Mouse (Mus musculus) MN1 (cell line): ENCODE measurements at regions not wholly inside any gene's neighbourhood (a gene's known extent, or its start where the extent isn't known, plus 50 kb on each side); places are given as distances from the start of the nearest gene placed in this dataset.
A peak's percentile ranks its signal among the peaks of the same experiment; 100 is the strongest.

Experiments used
- DNase-seq: peaks from one replicate; pipeline ENCODE4 v3.0.0-alpha.2; 2016; ENCODE audit warnings: low spot score

DNA sequence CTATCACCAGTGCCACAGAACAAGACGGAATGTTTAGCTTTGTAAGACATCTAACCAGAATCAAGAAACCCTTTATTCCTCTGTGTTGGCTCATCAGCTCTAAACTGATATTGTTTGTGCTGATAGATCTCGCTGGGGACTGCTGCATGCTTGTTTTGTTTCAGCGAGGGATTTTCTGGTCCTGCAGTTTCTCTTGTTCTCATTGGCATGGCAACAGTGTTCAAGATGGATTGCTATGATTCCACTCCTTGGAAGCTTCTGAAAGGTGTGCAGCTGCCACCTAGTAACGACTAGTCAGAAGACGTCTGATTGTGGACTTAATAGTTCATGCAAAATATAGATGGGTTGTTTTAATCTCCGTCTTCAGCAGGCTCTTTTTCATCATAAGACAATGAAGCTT lies 591.2 kb downstream of the Sorcs1 start:
- DNase-seq, result no peak

DNA sequence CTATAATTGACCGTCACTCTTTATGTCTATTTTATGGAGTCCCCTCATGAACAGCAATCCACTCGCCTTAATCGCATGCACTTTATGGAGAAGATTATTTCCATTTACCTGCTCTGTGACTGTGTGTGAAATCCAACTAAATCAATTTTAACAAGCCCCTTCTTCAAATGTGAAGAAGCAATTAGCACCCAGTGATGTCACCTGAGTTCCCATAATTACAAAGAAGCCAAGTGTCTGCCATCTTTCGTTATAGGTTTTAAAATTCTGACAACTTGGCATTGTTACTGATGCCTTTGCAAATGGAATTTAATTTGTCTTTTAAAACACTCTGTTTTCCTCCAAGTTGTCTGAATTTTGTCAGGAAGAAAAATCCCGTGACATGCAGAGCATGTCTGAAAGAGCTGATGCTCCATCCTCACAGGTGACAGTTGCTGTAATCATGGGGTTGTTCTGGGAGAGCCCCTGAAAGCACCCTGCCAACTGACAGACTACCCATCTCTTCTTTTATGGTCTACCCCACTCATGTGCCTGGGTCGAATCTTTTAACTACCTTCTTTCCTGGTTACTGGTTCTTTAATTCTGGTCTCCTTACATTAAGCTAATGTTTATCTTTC lies 600.9 kb downstream of the Sorcs1 start:
- DNase-seq, result no peak

DNA sequence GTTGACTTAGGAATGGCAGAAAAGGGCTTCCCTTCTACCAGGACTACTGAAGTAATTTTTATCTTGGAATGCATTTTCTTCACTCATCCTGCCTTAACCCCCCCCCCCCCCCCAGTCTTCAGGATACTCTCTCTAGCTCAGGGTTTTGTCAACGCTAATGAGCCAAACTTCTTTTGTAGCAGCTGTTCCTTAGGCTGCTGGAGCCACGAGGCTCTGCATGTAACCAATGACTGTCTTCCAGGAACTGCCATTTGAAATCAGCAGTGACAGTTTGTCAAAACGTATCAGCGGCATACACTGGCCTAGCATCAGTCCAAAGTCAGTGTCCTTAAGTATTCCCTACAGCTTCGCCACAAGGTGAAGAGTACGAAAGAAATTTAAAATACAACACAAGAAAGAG lies 618.0 kb downstream of the Sorcs1 start:
- no peak for DNase-seq

DNA sequence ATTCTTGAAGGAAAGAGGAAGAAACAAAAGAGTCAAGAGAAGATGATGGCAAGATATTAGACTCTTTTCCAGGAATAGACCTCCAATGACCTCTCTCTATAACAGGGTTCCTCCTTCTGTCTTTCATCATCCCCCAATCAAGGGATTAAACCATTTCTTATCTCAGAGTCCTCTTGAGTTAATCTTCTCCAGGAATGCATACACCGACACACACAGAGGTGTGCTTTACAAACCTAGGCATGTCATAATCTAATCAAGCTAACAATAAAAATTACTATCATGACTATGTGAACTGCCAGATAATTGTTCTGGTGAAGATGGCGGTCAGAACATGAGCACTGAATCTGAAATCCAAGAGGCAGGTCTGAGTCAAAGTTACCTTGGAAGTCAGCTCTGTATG lies 625.5 kb downstream of the Sorcs1 start:
- DNase-seq, result no peak

DNA sequence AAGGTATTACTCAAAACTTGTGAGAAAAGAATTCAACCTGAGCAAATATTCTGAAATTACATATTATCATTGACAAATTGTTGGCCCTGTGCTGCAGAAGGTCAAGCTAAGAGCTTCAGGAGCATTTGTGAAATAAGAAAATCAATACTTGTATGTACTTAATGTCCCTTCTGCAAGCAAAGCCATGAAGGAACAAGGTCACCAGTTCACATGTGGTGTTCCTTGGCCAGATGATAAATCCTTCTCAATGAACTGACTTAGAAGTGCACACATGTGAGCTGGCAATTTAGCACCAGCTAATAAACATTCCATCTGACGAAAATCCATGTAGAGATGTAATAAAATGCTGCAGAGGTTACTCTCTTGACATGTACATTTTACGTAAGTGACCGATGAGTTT lies 632.7 kb downstream of the Sorcs1 start:
- no peak for DNase-seq

DNA sequence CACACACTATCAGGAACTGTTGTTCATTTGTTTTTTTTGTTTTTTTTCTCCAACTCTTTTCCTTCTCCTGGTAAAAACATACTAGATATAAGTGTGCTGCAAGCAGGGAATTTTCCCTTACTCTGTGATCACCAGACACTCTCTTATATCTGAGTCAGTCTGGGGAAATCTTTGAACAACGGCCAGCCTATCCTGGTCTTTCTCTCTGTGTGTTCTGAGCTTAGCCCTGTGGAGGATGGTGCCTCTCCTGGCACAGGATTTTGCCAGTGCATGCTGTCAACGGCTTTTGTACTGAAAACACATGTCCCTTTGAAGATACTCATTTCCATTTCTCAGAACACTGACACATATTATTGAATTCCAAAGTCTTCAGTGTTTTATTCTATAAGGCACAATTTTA lies 664.8 kb downstream of the Sorcs1 start:
- DNase-seq, result peak; percentile 28

DNA sequence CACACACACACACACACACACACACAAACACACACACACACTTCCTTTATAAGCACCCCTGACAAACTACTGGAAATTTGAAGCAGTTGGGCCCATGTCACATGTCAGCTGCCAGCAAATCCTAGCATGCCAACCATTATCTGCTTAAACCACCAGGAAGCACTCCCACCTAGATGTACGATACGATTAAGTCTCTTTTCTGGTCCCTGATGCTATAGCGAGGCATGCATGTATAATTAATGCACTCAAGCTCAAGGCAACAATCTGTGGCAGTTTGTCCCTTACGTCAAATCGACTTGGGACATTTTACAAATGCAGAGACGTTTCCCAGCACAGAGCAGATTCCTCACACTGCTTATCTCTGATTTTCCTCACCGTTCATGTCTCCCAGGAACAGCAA lies 673.2 kb downstream of the Sorcs1 start:
- DNase-seq, result no peak

DNA sequence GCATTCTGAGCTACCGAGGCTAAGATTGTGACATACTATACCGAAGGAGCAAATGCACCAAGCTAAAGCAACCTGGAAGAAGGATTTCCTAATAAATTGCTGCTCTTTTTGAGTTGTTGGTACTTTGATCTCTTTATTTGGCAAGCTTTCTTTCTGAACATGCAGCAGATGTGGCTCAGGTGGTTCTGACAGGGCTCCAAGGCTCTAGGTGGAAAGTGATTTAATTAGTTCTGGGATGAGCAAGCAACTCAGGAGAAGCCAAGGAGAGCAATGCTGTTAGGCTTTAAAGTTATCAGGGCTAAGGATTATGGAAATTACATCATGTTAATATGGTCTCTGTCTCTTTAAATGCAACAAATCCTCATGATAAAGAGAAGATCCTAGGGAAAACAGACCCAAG lies 692.6 kb downstream of the Sorcs1 start:
- DNase-seq, result no peak

DNA sequence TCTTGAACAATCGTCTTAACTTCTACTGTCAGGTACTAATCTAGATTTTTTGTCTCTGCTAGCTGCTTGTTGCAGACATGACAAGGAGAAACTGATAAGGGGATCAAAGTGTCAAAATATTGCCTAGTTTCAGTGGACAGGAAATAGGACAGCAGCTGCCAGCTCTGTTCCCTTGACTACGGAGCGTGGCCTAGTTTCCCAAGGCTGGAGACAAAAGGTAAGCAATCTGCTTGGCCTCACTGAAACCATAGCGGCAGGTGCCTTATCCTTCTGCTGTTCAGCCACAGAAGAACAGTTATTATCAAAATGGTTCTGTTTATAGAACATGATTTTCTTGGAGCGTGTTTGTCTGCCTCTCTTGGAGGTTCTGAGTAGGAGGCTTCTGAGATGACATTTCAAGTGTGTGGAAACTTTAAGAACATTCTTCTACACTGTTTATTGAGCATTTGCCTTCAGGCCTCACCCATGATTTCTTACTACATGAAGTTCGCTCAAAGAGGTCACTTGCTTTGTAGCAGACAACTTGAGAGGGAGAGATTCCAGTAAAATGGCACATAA lies 712.1 kb downstream of the Sorcs1 start:
- DNase-seq, result no peak

DNA sequence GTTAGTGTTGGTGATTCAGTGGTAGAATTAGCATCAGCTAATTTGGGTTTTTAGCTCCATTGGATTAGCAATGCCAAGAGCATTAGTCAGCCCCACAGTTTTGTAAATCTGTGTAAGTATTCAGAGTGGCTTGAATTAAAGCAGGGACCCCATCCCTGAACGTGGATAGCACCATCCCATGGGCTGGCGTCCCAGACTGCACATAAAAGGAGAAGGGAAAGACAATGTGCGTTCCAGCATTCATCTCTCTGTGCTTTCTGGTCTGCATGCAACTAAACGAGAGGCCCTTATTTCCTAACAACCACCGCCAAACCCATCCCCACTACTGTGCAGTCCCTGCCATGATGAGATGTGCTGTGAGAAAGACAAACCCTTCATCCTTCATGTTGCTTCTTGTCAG lies 713.8 kb downstream of the Sorcs1 start:
- no peak for DNase-seq

DNA sequence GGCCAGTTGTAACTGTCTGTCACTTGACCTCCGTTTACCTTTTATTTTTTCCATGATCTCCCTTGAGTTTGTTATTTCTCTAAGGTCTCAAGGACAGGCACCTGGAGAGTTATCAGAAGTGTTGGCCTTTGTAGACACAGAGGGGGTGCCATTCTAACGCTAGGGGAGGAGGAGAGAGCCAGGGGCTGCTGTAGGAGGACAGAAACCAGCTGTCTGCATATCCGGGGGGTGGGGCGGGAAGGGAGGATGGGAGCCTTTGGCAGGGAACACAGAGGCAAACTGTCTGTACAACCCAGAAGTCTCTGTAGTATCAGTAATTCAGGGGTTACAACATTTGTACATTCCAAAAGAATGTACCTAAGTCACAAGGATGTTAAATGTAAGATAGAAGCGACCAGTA lies 719.9 kb downstream of the Sorcs1 start:
- DNase-seq, result no peak

DNA sequence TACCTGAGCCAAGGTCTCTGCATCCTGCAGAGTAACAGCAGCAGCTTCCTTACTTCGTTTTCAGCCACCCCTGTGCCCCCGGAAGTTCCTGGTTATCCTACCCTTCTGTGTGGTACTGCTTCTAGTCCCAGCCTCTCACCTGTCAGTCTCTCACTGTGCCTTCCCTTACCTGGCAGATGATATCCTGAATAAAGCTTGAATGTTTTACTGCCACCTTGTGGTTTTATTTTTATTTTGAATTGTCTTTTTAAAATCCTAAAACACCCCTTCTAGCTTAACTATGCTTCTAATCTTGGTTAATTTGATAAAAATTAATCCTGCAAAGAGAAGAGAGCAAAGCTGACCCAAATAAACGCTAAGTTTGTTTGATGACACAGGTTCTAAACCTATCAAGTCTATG lies 747.2 kb downstream of the Sorcs1 start:
- DNase-seq, result no peak

DNA sequence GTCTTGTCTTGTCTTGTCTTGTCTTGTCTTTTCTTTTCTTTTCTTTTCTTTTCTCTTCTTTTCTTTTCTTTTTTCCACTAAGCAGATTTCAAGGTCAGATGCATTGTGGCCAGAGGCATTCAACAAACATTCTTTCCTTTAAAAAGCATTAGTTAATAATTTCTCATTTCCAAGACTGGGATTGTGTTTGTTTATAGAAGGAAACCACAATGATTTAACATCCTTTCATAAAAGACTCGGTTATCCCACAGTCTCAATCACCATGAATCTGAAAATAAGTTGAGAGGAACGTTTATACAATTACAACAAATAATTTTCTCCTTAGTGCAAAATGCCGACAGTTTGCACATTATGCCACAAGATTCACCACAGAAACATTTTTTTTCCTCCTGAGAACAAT lies 766.7 kb downstream of the Sorcs1 start:
- DNase-seq, result no peak

DNA sequence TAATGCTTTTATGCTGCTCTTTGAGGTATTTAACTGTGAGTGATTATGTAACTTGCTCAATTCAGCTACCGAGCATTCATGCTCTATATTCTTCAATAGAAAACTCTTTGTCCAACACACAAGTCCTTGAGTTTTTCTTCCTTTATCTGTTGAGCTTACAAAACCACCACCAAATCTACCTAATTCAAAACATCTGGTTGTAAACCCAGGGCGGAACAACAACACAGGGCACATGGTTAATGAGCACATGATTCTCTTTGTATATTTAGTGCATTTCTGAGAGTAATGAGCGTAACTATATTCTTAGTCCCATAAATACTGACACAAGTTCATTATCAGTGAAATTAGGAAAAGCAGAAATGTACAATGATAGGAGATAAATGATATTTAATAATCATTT lies 798.2 kb downstream of the Sorcs1 start:
- DNase-seq, result no peak

DNA sequence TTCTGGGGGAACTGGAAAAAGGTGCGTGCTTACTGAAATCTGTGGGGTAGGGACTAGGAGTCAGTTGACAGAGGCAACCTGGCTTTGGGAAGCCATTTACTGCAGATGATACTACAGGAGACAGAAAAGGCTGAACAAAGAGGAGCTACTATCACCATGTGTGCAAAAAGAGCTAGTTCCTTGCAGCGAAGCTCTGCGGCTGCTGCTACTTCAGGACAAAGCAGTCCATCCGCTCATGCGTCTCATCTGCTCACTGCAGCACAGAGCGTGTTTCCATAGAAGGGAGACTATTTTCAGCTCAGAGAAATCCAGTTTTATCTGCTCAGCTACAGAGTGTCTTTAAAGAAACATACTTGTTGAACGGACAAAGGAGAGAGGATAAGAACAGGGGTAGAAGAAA lies 817.7 kb downstream of the Sorcs1 start:
- DNase-seq, result no peak

DNA sequence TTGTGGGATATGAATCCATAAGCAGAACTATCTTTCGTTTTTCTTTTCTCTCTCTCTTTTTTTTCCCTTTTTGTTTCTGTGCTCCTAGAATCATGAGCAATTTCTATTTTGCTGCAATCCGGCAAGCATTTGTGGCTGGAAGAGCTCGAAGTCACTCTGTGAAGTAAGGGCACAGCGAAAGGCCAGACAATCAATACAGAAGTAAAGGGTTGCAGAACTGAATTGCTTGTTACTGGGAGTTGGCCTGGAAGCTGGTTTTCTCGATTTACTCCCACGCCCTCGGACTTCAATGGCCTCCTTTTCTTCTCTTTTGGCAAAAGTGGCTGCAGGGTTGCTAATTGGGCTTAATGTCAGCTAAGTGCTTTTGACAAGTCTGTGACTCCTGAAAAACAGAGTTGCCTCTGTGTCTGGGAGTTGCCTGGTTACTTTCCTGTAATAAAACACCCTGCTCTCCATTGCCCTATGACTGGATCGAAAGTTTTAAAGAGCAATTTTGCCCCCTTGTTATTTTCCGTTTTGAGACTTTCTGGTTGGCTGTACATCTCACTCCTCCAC lies 822.9 kb downstream of the Sorcs1 start:
- peak; percentile 36 for DNase-seq

DNA sequence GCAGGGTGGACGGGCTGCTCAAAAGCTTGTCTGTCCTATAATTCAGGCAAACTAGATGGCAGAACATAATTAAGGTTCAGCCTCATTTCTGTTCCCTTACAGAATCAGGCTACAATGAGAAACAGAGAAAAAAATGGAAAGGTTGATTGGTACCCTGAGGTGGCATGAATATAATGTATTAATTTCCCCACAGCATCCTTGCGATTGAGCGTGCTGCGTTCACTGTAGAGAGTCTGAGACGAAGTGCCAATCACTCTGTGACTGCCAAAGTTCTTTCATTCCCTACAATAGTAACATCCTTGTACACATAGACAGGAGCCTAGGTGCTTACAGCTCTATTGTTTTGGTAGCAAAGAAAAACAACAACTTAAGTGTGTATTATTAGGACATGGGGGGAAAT lies 836.5 kb downstream of the Sorcs1 start:
- DNase-seq, result no peak

DNA sequence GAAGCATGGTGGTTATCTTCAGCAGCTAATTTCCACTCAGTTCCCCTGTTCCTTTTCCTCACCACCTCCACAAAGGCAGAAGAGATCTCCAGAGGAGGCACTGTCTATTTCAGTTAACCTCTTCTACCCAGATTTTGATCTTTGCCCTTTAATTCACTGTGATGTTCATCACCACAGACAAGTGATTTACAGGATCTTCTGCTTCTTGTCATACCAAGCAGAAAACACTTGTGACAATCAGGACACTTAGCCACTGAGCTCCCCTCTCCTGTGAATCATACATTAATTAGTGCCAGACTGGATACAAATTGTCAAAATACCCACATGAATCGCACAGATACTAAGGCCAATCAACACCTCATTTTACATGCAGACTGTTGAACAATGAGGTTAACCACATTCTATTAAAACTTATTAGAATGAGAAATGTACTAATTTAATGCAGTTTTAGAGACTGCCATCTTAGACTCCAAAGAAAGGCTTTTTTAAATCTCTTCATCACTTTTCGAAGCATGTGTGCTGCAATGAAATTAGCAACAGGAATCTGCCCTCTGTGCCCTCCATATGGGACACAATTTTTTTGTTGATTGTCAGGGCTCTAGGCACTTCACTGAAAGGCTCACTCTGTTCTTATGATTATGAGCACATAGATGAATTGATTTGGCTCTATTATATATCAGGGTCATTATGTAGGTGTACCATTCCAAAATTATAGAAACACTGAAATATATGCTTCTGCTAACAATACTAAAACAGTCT lies 839.1 kb downstream of the Sorcs1 start:
- DNase-seq, result peak; percentile 21

DNA sequence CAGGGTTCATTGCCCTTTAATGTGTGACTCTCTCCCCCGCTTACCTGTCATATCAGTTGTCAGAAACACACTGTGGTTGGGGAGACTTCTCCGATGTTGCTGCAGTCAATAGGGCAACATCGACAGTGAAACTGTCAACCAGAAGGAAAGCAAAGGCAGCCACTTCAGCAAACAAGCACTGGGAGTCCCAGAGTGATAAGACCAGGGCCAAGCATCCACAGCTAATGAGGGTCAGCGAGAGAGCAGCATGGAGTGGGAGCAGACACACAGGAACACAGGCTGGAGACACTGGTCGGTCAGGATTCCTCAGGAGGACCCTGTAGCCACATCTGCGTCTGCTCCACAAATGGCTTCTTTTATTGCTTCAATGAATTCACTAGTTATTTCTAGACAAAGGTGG lies 847.5 kb downstream of the Sorcs1 start:
- no peak for DNase-seq

DNA sequence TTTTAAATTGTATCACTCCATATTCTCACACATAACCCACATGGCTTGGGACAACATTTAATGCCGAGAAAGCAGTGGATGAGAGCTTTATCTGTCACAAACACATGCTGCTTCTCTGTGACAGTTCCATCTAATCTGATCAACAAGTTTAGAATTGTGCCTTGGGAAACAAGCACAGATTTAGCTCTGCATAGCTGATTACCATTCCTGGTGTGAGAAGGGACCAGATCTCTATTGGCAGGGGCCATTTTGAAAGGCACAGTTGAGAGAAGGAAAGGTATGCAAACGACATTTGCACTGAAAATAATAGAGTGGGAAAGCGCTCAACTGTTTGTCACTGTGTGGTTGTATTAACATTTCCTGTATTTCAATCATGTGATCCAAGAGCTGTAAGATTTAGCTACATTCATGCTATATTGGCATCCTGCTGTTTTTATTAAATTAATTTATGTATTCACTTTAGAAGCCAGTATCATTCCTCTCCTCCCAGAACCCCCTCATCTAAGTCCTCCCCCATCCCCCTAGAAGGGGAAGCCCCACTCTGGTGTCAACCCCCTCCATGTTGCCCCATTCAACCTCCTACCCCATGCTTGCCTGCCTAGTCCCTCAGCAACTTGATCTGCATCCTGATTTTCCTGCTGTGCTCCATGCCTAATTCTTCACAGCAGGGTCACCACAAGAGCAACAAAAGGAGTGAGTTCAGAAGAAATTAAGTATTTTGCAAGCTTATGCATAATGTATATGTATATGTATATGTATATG lies 872.6 kb downstream of the Sorcs1 start:
- no peak for DNase-seq
